Mouse (Mus musculus) ES-E14 (cell line): ENCODE data around the gene Yipf7. TPM values are rescaled to one million over a fixed set of nuclear protein-coding genes. Genes with fewer than 3 reads are reported as not detected.
A peak's percentile ranks its signal among the peaks of the same experiment; 100 is the strongest.

Source experiments
- DNase-seq: peaks from one replicate; pipeline ENCODE4 v3.0.0-alpha.2; 2013; ENCODE audit warnings: low read depth, low spot score
- H3K27ac ChIP-seq: 2 replicates; pipeline ENCODE4 v1.5.1; 2012; ENCODE audit warnings: low read depth, mild to moderate bottlenecking, low read length, moderate library complexity, mixed read lengths; ENCODE audit not compliant: poor library complexity, insufficient read depth, severe bottlenecking
- H3K36me3 ChIP-seq: 2 replicates; pipeline ENCODE4 v1.6.1; 2012; ENCODE audit warnings: mild to moderate bottlenecking, low read length, moderate library complexity, mixed read lengths; ENCODE audit not compliant: control insufficient read depth, poor library complexity, insufficient read depth, severe bottlenecking
- H3K4me1 ChIP-seq, 2 experiments: fragments of 150-350 bp in 1 of 2; sonication (generic) in 1 of 2; 2 replicates each; pipeline ENCODE4 v1.6.1; 2012; ENCODE audit warnings: low read length in 2 of 2, mild to moderate bottlenecking in 1 of 2, mixed read lengths in 1 of 2; ENCODE audit not compliant: control insufficient read depth in 2 of 2, insufficient read depth in 2 of 2, poor library complexity in 1 of 2
- H3K4me3 ChIP-seq, 2 experiments: fragments of 150-350 bp in 1 of 2; sonication (generic) in 1 of 2; 2 replicates each; pipeline ENCODE4 v1.5.1; 2012; ENCODE audit warnings: low read length in 2 of 2, low read depth in 1 of 2, mild to moderate bottlenecking in 1 of 2, mixed read lengths in 1 of 2; ENCODE audit not compliant: insufficient read depth in 1 of 2, poor library complexity in 1 of 2, severe bottlenecking in 1 of 2
- H3K9ac ChIP-seq: 2 replicates; pipeline ENCODE4 v1.6.1; 2012; ENCODE audit warnings: low read depth, mild to moderate bottlenecking, low read length, mixed read lengths; ENCODE audit not compliant: poor library complexity, insufficient read depth, severe bottlenecking
- H3K9me3 ChIP-seq: fragments of 150-350 bp; sonication (generic); 2 replicates; pipeline ENCODE4 v1.6.1; 2012; ENCODE audit warnings: low read depth, mild to moderate bottlenecking, low read length; ENCODE audit not compliant: control insufficient read depth, insufficient read depth
- CHD2 ChIP-seq: IDR thresholded peaks from 2 replicates; pipeline ENCODE4 v1.6.1; 2014; ENCODE audit warnings: mild to moderate bottlenecking, low read depth, low read length, inconsistent platforms
- HCFC1 ChIP-seq: IDR thresholded peaks from 2 replicates; pipeline ENCODE4 v1.6.1; 2012; ENCODE audit warnings: low read length, inconsistent platforms, borderline replicate concordance; ENCODE audit not compliant: insufficient read depth
- MAFK ChIP-seq: IDR thresholded peaks from 2 replicates; pipeline ENCODE4 v1.6.1; 2014; ENCODE audit warnings: mild to moderate bottlenecking, low read depth, low read length, inconsistent platforms; ENCODE audit not compliant: insufficient read depth
- ZC3H11A ChIP-seq: IDR thresholded peaks from 2 replicates; pipeline ENCODE4 v1.6.1; 2012; ENCODE audit warnings: low read depth, mild to moderate bottlenecking, inconsistent platforms, low read length, borderline replicate concordance
- ZNF384 ChIP-seq: IDR thresholded peaks from 2 replicates; pipeline ENCODE4 v1.6.1; 2012; ENCODE audit warnings: low read depth, low read length, inconsistent platforms
- in situ Hi-C, 2 experiments: fragments of 600-800 bp; cut with MboI; formaldehyde crosslinking; loops; one replicate each; pipeline ENCODE4 v1.15.1; 2025; ENCODE audit warnings: low sequenced_read_pairs in 2 of 2, inconsistent platforms in 1 of 2; ENCODE audit not compliant: unreplicated experiment in 2 of 2
- total RNA-seq: library from RNA; depleted of rRNA; stranded (reverse); fragments of 300-350 nt; gene quantifications from 2 replicates; pipeline ENCODE4 v1.2.3, GENCODE M21; 2012; rRNA removed

The Yipf7 gene
- total RNA-seq, 1 experiment, result 0.40 TPM

DNA sequence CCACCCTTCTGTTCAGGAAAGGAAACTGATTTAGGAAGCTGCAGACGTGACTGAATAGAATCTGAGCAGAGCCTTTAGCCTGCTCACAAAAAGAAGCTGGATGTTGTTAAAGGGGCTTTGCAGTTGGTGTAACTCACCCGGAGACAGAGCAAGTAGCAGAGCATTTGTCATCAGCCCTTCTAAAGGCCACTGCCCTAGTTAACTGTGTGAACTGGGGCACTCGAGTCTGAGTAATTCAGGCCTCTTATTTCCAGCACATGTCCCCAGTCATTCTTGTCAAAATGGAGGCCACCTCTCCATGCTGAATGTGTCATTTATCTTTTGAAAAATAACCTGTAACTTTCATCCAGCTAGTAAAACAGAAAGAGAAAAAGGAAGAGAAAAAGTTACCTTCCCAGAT is 30.8 kb downstream of the Yipf7 start:
- Histone ChIP-seq H3K4me1 (no peaks in the 10 kb centered on the region), H3K4me3 (no peak overlapping the region), H3K27ac (no peak overlapping the region), H3K9me3 (no peaks in the 10 kb centered on the region), H3K9ac (no peak overlapping the region), H3K36me3 (no peaks in the 10 kb centered on the region)
- in situ Hi-C loops, result no loop called here
- DNase-seq, result no peak
- TF ChIP-seq CHD2, result no peak

DNA sequence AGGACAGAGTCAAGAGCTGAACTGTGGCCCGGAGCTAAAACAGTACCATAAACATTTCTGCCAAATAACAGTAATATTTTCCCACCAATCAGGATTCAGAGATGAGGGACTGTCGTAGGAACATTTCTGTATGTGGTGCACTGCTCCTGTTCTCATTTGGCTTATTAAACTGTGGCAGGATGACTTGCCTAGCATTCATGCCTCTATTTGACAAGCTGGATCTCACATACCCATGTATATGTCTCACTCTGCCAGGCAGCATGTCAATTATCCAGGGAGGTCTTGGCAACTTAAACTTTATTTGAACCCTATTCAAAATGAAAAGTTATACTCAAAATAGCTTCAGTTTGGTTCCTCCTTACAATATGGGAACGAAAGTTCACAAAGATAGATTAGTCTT is 35.4 kb downstream of the Yipf7 start:
- TF ChIP-seq ZNF384, result no peak
- DNase-seq, result no peak
- Histone ChIP-seq H3K9me3 (no peaks in the 10 kb centered on the region), H3K27ac (no peak overlapping the region), H3K9ac (no peak overlapping the region), H3K4me3 (no peak overlapping the region), H3K36me3 (no peaks in the 10 kb centered on the region), H3K4me1 (no peaks in the 10 kb centered on the region)
- in situ Hi-C loops, result no loop called here

DNA sequence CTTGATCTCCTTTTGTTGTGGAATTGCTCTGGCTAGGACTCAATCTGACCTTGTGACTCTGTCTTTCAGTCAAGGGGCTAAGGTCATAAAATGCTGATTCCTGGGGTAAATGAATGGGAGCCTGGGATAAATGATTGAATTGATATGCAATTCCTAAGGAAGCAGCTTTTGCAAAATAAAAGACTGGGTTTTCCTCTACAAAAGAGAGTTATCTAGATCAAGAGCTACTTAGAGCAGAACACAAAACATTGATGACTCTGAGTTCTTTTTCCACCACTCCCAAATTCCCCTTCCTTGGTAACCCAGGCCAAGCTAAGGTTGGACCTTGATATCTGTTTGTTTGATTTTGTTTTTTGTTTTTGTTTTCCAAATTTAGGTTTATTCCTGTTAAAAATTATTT is 53.4 kb downstream of the Yipf7 start:
- in situ Hi-C loops, result no loop called here
- H3K4me3 ChIP-seq, result peak overlapping the region in 1 of 2 experiments; percentile 25; a peak in 1 of 4 replicates
- peak overlapping the region; percentile 47; the same call in 1 of the 2 replicates for H3K27ac ChIP-seq
- TF ChIP-seq CHD2, result no peak
- no peak for TF ChIP-seq ZNF384
- no peak for TF ChIP-seq HCFC1
- TF ChIP-seq ZC3H11A, result no peak
- TF ChIP-seq MAFK, result no peak
- no peaks in the 10 kb centered on the region for H3K9me3 ChIP-seq
- no peaks in the 10 kb centered on the region for H3K36me3 ChIP-seq
- no peak overlapping the region for H3K9ac ChIP-seq
- no peaks in the 10 kb centered on the region for H3K4me1 ChIP-seq
- peak; percentile 44 for DNase-seq

DNA sequence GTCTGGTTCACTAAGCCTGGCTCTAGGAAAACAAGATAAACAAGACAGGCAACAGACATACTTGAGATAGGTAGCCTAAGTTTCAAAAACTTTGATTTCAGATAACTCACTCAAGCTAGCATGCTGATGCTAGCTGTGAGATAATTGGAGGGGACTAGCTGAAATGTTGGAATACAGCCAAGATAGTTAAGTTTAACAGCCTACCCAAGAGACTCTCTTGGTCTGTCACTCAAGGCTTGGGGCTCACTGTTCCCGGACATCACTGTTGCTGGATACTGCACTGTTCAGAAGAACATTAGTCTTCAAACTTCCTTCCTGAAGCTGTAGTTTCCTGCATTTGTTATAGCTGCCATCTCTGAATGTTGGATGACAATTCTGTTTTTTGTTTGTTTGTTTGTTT is 74.9 kb downstream of the Yipf7 start:
- TF ChIP-seq ZNF384, result no peak
- no peak for TF ChIP-seq CHD2
- TF ChIP-seq HCFC1, result no peak
- TF ChIP-seq MAFK, result no peak
- no peak for TF ChIP-seq ZC3H11A

More for the DNA sequence above, 74.9 kb downstream of the Yipf7 start:
- in situ Hi-C loops, result no loop called here
- no peak overlapping the region for H3K9ac ChIP-seq
- H3K4me3 ChIP-seq, result no peak overlapping the region
- no peak for DNase-seq
- H3K36me3 ChIP-seq, result no peaks in the 10 kb centered on the region
- no peak overlapping the region for H3K27ac ChIP-seq
- H3K9me3 ChIP-seq, result no peaks in the 10 kb centered on the region
- no peaks in the 10 kb centered on the region for H3K4me1 ChIP-seq

Other genes starting within 250 kb of the Yipf7 start
- 0.62 and 0.95 TPM in 2 replicates for gene Kctd8, start 201.0 kb downstream of the Yipf7 start, total RNA-seq
- gene Guf1, start 14.3 kb upstream of the Yipf7 start, total RNA-seq, result 17.5 and 18.3 TPM in 2 replicates
- gene Gnpda2, start 49.7 kb upstream of the Yipf7 start, total RNA-seq, result 7.4 and 10.7 TPM in 2 replicates